ENCODE assay signal across 18 mouse cellular contexts in the genomic region with DNA sequence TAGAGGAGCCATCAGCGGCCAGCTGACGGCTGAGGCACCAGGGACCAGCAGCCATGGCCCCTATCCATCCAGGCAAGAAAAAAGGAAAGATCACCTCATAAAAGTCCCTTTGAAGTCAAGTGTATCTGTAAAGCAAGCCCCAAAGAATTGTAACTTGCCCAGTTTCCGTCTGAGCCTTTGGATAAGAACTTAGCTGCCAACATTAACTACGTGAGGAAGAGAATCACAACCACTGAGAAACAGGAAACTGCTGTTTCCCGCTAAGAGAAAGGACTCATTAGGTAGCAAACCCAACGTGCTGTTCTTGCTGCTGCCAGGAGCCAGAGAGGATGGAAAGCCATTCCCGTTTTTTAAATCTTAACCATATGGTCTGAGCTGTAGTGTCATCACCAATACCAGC.
A peak's percentile ranks its signal among the peaks of the same experiment; 100 is the strongest.
DNase-seq lines count a peak whose midpoint lies in the region; ATAC-seq and TF ChIP-seq lines count a peak whose summit lies in the region.
"Had no signal": no experiment of that assay in that cellular context is flagged by ENCODE, and none has a peak within 500 bp of the region (broad histone marks: within the 10 kb centered on the region; RNA-seq: fewer than 3 reads in every experiment).

No protein-coding gene starts in this region.

- no peak for TF ChIP-seq POLR2A in heart, adult 2 months (IDR thresholded peaks at IDR 0.05; ENCODE audit: insufficient read depth, low read depth, low read length)

- no peaks in the 10 kb centered on the region for H3K36me3 ChIP-seq in heart, adult 2 months (ENCODE audit: control insufficient read depth, insufficient read depth, low read length)
- no peaks in the 10 kb centered on the region for H3K36me3 ChIP-seq in kidney, postnatal 0 days (ENCODE audit: insufficient read depth, low read length)
- H3K36me3 ChIP-seq in limb, embryonic 10.5 days: no peaks in the 10 kb centered on the region
- H3K36me3 ChIP-seq: G1E had no signal

- no peaks in the 10 kb centered on the region for H3K79me2 ChIP-seq in heart, adult 2 months (replicated peaks; ENCODE audit: control insufficient read depth, insufficient read depth, low read length)

- H3K9ac ChIP-seq in heart, adult 2 months (ENCODE audit: low read depth, low read length): no peak overlapping the region
- no peak overlapping the region for H3K9ac ChIP-seq in kidney, postnatal 0 days (ENCODE audit: low read depth, low read length)

- no peaks in the 10 kb centered on the region for H3K27me3 ChIP-seq in heart, adult 2 months (ENCODE audit: control insufficient read depth, insufficient read depth, low read length)
- no peaks in the 10 kb centered on the region for H3K27me3 ChIP-seq in kidney, postnatal 0 days (ENCODE audit: insufficient read depth, low read length)
- H3K27me3 ChIP-seq in limb, embryonic 10.5 days (ENCODE audit: low read depth, poor library complexity, severe bottlenecking): no peaks in the 10 kb centered on the region

- no peak for DNase-seq in heart, adult 2 months
- no peak for DNase-seq in heart, postnatal 25 days (ENCODE audit: low spot score)
- peak; percentile 47 for DNase-seq in kidney, postnatal 0 days (ENCODE audit: low spot score)
- no peak for DNase-seq in kidney, postnatal 36 days
- no peak for DNase-seq in limb, embryonic 10.5 days (ENCODE audit: low spot score)
- DNase-seq in ovary, adult 18-20 months (ENCODE audit: low spot score): no peak
- DNase-seq: adrenal gland, adult 8-10 months; cerebellum, adult 18-20 months; kidney, postnatal 10 days; layer of hippocampus, postnatal 36 days; midbrain, embryonic 14.5 days; thymus, postnatal 14 days had no signal

- ATAC-seq in kidney, postnatal 0 days (replicated peaks; ENCODE audit: low FRiP score, low read depth): no peak
- ATAC-seq in common myeloid progenitor, adult 5-6 weeks (replicated peaks; ENCODE audit: low read depth, poor library complexity, severe bottlenecking): peak; percentile 70
- no peak for ATAC-seq in erythroid progenitor cell, adult 5-6 weeks (replicated peaks; ENCODE audit: low FRiP score, poor library complexity, severe bottlenecking)
- ATAC-seq: forebrain, embryonic 16.5 days had no signal

- H3K4me2 ChIP-seq in kidney, postnatal 0 days (ENCODE audit: low read length): no peak overlapping the region

- intact Hi-C loops in heart, adult 2 months (cut with DNase I): no loop called here
- intact Hi-C loops in heart, postnatal 25 days (cut with DNase I): no loop called here

- peaks cover under 1% of the 10 kb centered on the region for H3K4me1 ChIP-seq in heart, adult 2 months (ENCODE audit: control insufficient read depth, insufficient read depth, low read length)
- no peaks in the 10 kb centered on the region for H3K4me1 ChIP-seq in kidney, postnatal 0 days (replicated peaks; ENCODE audit: insufficient read depth, low read length)
- peaks cover 31% of the 10 kb centered on the region for H3K4me1 ChIP-seq in limb, embryonic 10.5 days

- no peaks in the 10 kb centered on the region for H3K9me3 ChIP-seq in kidney, postnatal 0 days (replicated peaks; ENCODE audit: low read length)
- no peaks in the 10 kb centered on the region for H3K9me3 ChIP-seq in limb, embryonic 10.5 days (replicated peaks)
- H3K9me3 ChIP-seq: G1E had no signal

- WGBS in heart, adult 2 months: 45% methylated on average over 7 of the region's 7 CpGs
- WGBS in kidney, postnatal 0 days: 68% methylated on average over 7 of the region's 7 CpGs
- WGBS in limb, embryonic 10.5 days: 34% methylated on average over 7 of the region's 7 CpGs

- TF ChIP-seq CTCF in heart, adult 2 months (IDR thresholded peaks at IDR 0.05): no peak
- no peak for TF ChIP-seq CTCF in kidney, postnatal 0 days (IDR thresholded peaks at IDR 0.05; ENCODE audit: low read depth)

- H3K4me3 ChIP-seq in heart, adult 2 months: no peak overlapping the region
- no peak overlapping the region for H3K4me3 ChIP-seq in kidney, postnatal 0 days (replicated peaks; ENCODE audit: low read depth, low read length)
- H3K4me3 ChIP-seq in limb, embryonic 10.5 days: no peak overlapping the region
- H3K4me3 ChIP-seq: erythroblast, embryonic 14.5 days had no signal

- TF ChIP-seq EP300 in heart, adult 2 months (IDR thresholded peaks at IDR 0.05; ENCODE audit: insufficient read depth, low read depth, low read length): no peak

- peak overlapping the region; percentile 24; the same call in 1 of the 2 replicates for H3K27ac ChIP-seq in heart, adult 2 months
- H3K27ac ChIP-seq in kidney, postnatal 0 days: no peak overlapping the region
- peak overlapping the region; percentile 30; the same call in 1 of the 2 replicates for H3K27ac ChIP-seq in limb, embryonic 10.5 days
- H3K27ac ChIP-seq: stomach, postnatal 0 days had no signal
